Mouse (Mus musculus): Measurements from ENCODE around the gene Nthl1. TPM values are rescaled to one million over a fixed set of nuclear protein-coding genes. Genes with fewer than 3 reads are reported as not detected.
A peak's percentile ranks its signal among the peaks of the same experiment; 100 is the strongest.

Nthl1 gene
- polyA plus RNA-seq, 1 experiment from 2014 or later, result 20.0 TPM

GRCm38 (mm10) chr17:24608874-24609273 is 23.6 kb upstream of the Nthl1 start:
- Histone ChIP-seq H3K27me3 (ENCODE audit: control insufficient read depth, insufficient read depth, low read length) (no peaks in the 10 kb centered on the region), H3K4me3 (ENCODE audit: low read depth, low read length) (no peak overlapping the region), H3K9me3 (ENCODE audit: control insufficient read depth, low read length) (no peaks in the 10 kb centered on the region), H3K4me1 (replicated peaks; ENCODE audit: control insufficient read depth, insufficient read depth, low read length) (no peaks in the 10 kb centered on the region), H3K4me2 (ENCODE audit: low read depth, low read length, severe bottlenecking) (no peak overlapping the region), H3K36me3 (ENCODE audit: control insufficient read depth, insufficient read depth, low read length) (peaks cover 6% of the 10 kb centered on the region), H3K9ac (ENCODE audit: low read length) (no peak overlapping the region), H3K27ac (ENCODE audit: low read depth, low read length) (no peak overlapping the region)
- ATAC-seq (replicated peaks; ENCODE audit: low FRiP score) (no peak), DNase-seq (ENCODE audit: low spot score) (no peak)
- 95% methylated on average over 8 of the region's 8 CpGs for WGBS

- Histone ChIP-seq H3K27ac (ENCODE audit: low read depth, low read length) (no peak overlapping the region), H3K4me3 (ENCODE audit: low read depth, low read length) (no peak overlapping the region), H3K9ac (ENCODE audit: low read length) (no peak overlapping the region), H3K9me3 (ENCODE audit: control insufficient read depth, low read length) (no peaks in the 10 kb centered on the region), H3K36me3 (ENCODE audit: control insufficient read depth, insufficient read depth, low read length) (peaks cover 15% of the 10 kb centered on the region), H3K4me2 (ENCODE audit: low read depth, low read length, severe bottlenecking) (no peak overlapping the region), H3K4me1 (replicated peaks; ENCODE audit: control insufficient read depth, insufficient read depth, low read length) (no peaks in the 10 kb centered on the region), H3K27me3 (ENCODE audit: control insufficient read depth, insufficient read depth, low read length) (no peaks in the 10 kb centered on the region)
- no peak for DNase-seq (ENCODE audit: low spot score)
- 84% methylated on average over 2 of the region's 2 CpGs for WGBS
- no peak for ATAC-seq (replicated peaks; ENCODE audit: low FRiP score)
Observed at GRCm38 (mm10) chr17:24610711-24611110, 21.8 kb upstream of the Nthl1 start.

GRCm38 (mm10) chr17:24617561-24618194 is 14.8 kb upstream of the Nthl1 start:
- no peaks in the 10 kb centered on the region for H3K27me3 ChIP-seq (ENCODE audit: control insufficient read depth, insufficient read depth, low read length)
- no peaks in the 10 kb centered on the region for H3K4me1 ChIP-seq (replicated peaks; ENCODE audit: control insufficient read depth, insufficient read depth, low read length)
- H3K4me2 ChIP-seq (ENCODE audit: low read depth, low read length, severe bottlenecking), result no peak overlapping the region
- WGBS, result 85% methylated on average over 14 of the region's 14 CpGs
- ATAC-seq (replicated peaks; ENCODE audit: low FRiP score) (no peak), DNase-seq (ENCODE audit: low spot score) (no peak)
- H3K9me3 ChIP-seq (ENCODE audit: control insufficient read depth, low read length), result no peaks in the 10 kb centered on the region
- H3K9ac ChIP-seq (ENCODE audit: low read length), result no peak overlapping the region
- H3K27ac ChIP-seq (ENCODE audit: low read depth, low read length), result no peak overlapping the region
- H3K4me3 ChIP-seq (ENCODE audit: low read depth, low read length), result no peak overlapping the region
- H3K36me3 ChIP-seq (ENCODE audit: control insufficient read depth, insufficient read depth, low read length), result peaks cover 22% of the 10 kb centered on the region

- WGBS, result 94% methylated on average over 8 of the region's 8 CpGs
- ATAC-seq (replicated peaks; ENCODE audit: low FRiP score) (no peak), DNase-seq (ENCODE audit: low spot score) (no peak)
- Histone ChIP-seq H3K4me2 (ENCODE audit: low read depth, low read length, severe bottlenecking) (no peak overlapping the region), H3K4me3 (ENCODE audit: low read depth, low read length) (no peak overlapping the region), H3K27ac (ENCODE audit: low read depth, low read length) (no peak overlapping the region), H3K36me3 (ENCODE audit: control insufficient read depth, insufficient read depth, low read length) (peaks cover 16% of the 10 kb centered on the region; the same call in 1 of the 2 replicates), H3K4me1 (replicated peaks; ENCODE audit: control insufficient read depth, insufficient read depth, low read length) (no peaks in the 10 kb centered on the region), H3K9me3 (ENCODE audit: control insufficient read depth, low read length) (no peaks in the 10 kb centered on the region), H3K9ac (ENCODE audit: low read length) (no peak overlapping the region), H3K27me3 (ENCODE audit: control insufficient read depth, insufficient read depth, low read length) (no peaks in the 10 kb centered on the region)
Observed at GRCm38 (mm10) chr17:24625472-24625871, 7.0 kb upstream of the Nthl1 start.

GRCm38 (mm10) chr17:24628646-24629045 is 3.8 kb upstream of the Nthl1 start:
- no peak overlapping the region for H3K4me3 ChIP-seq (ENCODE audit: low read depth, low read length)
- DNase-seq (ENCODE audit: low spot score) (peak; percentile 87), ATAC-seq (replicated peaks; ENCODE audit: low FRiP score) (no peak)
- no peaks in the 10 kb centered on the region for H3K9me3 ChIP-seq (ENCODE audit: control insufficient read depth, low read length)
- peaks cover 13% of the 10 kb centered on the region; the same call in 1 of the 2 replicates for H3K4me1 ChIP-seq (replicated peaks; ENCODE audit: control insufficient read depth, insufficient read depth, low read length)
- H3K4me2 ChIP-seq (ENCODE audit: low read depth, low read length, severe bottlenecking), result no peak overlapping the region
- no peak overlapping the region for H3K9ac ChIP-seq (ENCODE audit: low read length)
- H3K27me3 ChIP-seq (ENCODE audit: control insufficient read depth, insufficient read depth, low read length), result no peaks in the 10 kb centered on the region
- no peak overlapping the region for H3K27ac ChIP-seq (ENCODE audit: low read depth, low read length)
- H3K36me3 ChIP-seq (ENCODE audit: control insufficient read depth, insufficient read depth, low read length), result peaks cover 10% of the 10 kb centered on the region; the same call in 1 of the 2 replicates
- 51% methylated on average over 5 of the region's 5 CpGs for WGBS

- no peaks in the 10 kb centered on the region for H3K9me3 ChIP-seq (ENCODE audit: control insufficient read depth, low read length)
- 91% methylated on average over 14 of the region's 14 CpGs for WGBS
- no peak for ATAC-seq (replicated peaks; ENCODE audit: low FRiP score)
- H3K9ac ChIP-seq (ENCODE audit: low read length), result no peak overlapping the region
- no peak overlapping the region for H3K4me2 ChIP-seq (ENCODE audit: low read depth, low read length, severe bottlenecking)
- no peak overlapping the region for H3K4me3 ChIP-seq (ENCODE audit: low read depth, low read length)
- H3K27me3 ChIP-seq (ENCODE audit: control insufficient read depth, insufficient read depth, low read length), result no peaks in the 10 kb centered on the region
- H3K27ac ChIP-seq (ENCODE audit: low read depth, low read length), result no peak overlapping the region
- peaks cover 7% of the 10 kb centered on the region; the same call in 1 of the 2 replicates for H3K36me3 ChIP-seq (ENCODE audit: control insufficient read depth, insufficient read depth, low read length)
- peaks cover 15% of the 10 kb centered on the region; the same call in 1 of the 2 replicates for H3K4me1 ChIP-seq (replicated peaks; ENCODE audit: control insufficient read depth, insufficient read depth, low read length)
- DNase-seq (ENCODE audit: low spot score), result no peak
Observed at GRCm38 (mm10) chr17:24630072-24630471, 2.4 kb upstream of the Nthl1 start.

GRCm38 (mm10) chr17:24632813-24633449 is 451 bp downstream of the Nthl1 start:
- H3K27me3 ChIP-seq (ENCODE audit: control insufficient read depth, insufficient read depth, low read length), result no peaks in the 10 kb centered on the region
- 0 out of 2 replicates have a peak overlapping the region, but pooled peaks have one; percentile 5 for H3K27ac ChIP-seq (ENCODE audit: low read depth, low read length)
- 13% methylated on average over 22 of the region's 22 CpGs for WGBS
- no peaks in the 10 kb centered on the region for H3K9me3 ChIP-seq (ENCODE audit: control insufficient read depth, low read length)
- H3K4me2 ChIP-seq (ENCODE audit: low read depth, low read length, severe bottlenecking), result peak overlapping the region; percentile 81
- no peak for DNase-seq (ENCODE audit: low spot score)
- 0 out of 2 replicates have a peak, but pooled peaks have one; percentile 5 for ATAC-seq (replicated peaks; ENCODE audit: low FRiP score)
- no peaks in the 10 kb centered on the region for H3K36me3 ChIP-seq (ENCODE audit: control insufficient read depth, insufficient read depth, low read length)
- peak overlapping the region; percentile 72 for H3K4me3 ChIP-seq (ENCODE audit: low read depth, low read length)
- peak overlapping the region; percentile 83 for H3K9ac ChIP-seq (ENCODE audit: low read length)
- peaks cover 15% of the 10 kb centered on the region; the same call in 1 of the 2 replicates for H3K4me1 ChIP-seq (replicated peaks; ENCODE audit: control insufficient read depth, insufficient read depth, low read length)

GRCm38 (mm10) chr17:24633831-24634230 is 1.4 kb downstream of the Nthl1 start:
- no peak for DNase-seq (ENCODE audit: low spot score)
- H3K4me3 ChIP-seq (ENCODE audit: low read depth, low read length), result no peak overlapping the region

More at GRCm38 (mm10) chr17:24633831-24634230, 1.4 kb downstream of the Nthl1 start:
- Histone ChIP-seq H3K27me3 (ENCODE audit: control insufficient read depth, insufficient read depth, low read length) (no peaks in the 10 kb centered on the region), H3K36me3 (ENCODE audit: control insufficient read depth, insufficient read depth, low read length) (no peaks in the 10 kb centered on the region), H3K27ac (ENCODE audit: low read depth, low read length) (no peak overlapping the region), H3K9me3 (ENCODE audit: control insufficient read depth, low read length) (no peaks in the 10 kb centered on the region), H3K9ac (ENCODE audit: low read length) (no peak overlapping the region; the same call in 1 of the 2 replicates), H3K4me1 (replicated peaks; ENCODE audit: control insufficient read depth, insufficient read depth, low read length) (peaks cover 15% of the 10 kb centered on the region; the same call in 1 of the 2 replicates), H3K4me2 (ENCODE audit: low read depth, low read length, severe bottlenecking) (no peak overlapping the region)
- WGBS, result 91% methylated on average over 11 of the region's 11 CpGs
- ATAC-seq (replicated peaks; ENCODE audit: low FRiP score), result no peak

Measured in forebrain, embryonic 11.5 days (tissue).